Mouse (Mus musculus) stomach, embryonic 15.5 days (tissue): ENCODE data around the gene AL607142.1. TPM values are rescaled to one million over a fixed set of nuclear protein-coding genes. Genes with fewer than 3 reads are reported as not detected.

Experiments
- ATAC-seq: fragments of 200-750 bp; cut with Nextera tagmentation; 2 replicates; pipeline ENCODE4 v1.8.0; 2017; ENCODE audit warnings: low read depth, moderate number of reproducible peaks, moderate TSS enrichment; ENCODE audit not compliant: insufficient read depth, low FRiP score
- H3K27ac ChIP-seq: fragments of 300-500 bp; sonication (generic); 2 replicates; pipeline ENCODE4 v1.5.1; 2015; ENCODE audit warnings: mild to moderate bottlenecking, inconsistent platforms
- H3K27me3 ChIP-seq: fragments of 300-500 bp; sonication (generic); replicated peaks from 2 replicates; pipeline ENCODE4 v1.6.1; 2015; ENCODE audit warnings: inconsistent platforms
- H3K36me3 ChIP-seq: fragments of 300-500 bp; sonication (generic); 2 replicates; pipeline ENCODE4 v1.6.1; 2015; ENCODE audit warnings: inconsistent platforms
- H3K4me1 ChIP-seq: fragments of 300-500 bp; sonication (generic); 2 replicates; pipeline ENCODE4 v1.6.1; 2015; ENCODE audit warnings: inconsistent platforms
- H3K4me2 ChIP-seq: fragments of 300-500 bp; sonication (generic); 2 replicates; pipeline ENCODE4 v1.6.1; 2015; ENCODE audit warnings: mild to moderate bottlenecking, inconsistent platforms
- H3K4me3 ChIP-seq: fragments of 300-500 bp; sonication (generic); replicated peaks from 2 replicates; pipeline ENCODE4 v1.5.1; 2015; ENCODE audit warnings: inconsistent platforms
- H3K9ac ChIP-seq: fragments of 300-500 bp; sonication (generic); 2 replicates; pipeline ENCODE4 v1.6.1; 2015; ENCODE audit warnings: inconsistent platforms
- H3K9me3 ChIP-seq: fragments of 300-500 bp; sonication (generic); 2 replicates; pipeline ENCODE4 v1.6.1; 2016; ENCODE audit warnings: inconsistent platforms
- WGBS: fragments of 180-500 bp; shearing (Covaris S2); methylation state at CpG from one replicate; pipeline ENCODE4 v1.1.7; 2015; 5-methylcytosine and 5-hydroxymethylcytosine counted together
- polyA plus RNA-seq: library from polyadenylated mRNA; unstranded; fragments of >200 nt; fragmentation: Nextera tagmentation; extraction: Ambion mirVana; gene quantifications from 2 replicates; pipeline ENCODE4 v1.2.1, GENCODE M21; 2015

AL607142.1 gene
- polyA plus RNA-seq, 1 experiment from 2014 or later = not detected

- 80% methylated on average over 3 of the region's 3 CpGs for WGBS
- Histone ChIP-seq H3K4me2 (no peak overlapping the region), H3K9ac (no peak overlapping the region), H3K27me3 (no peaks in the 10 kb centered on the region), H3K9me3 (no peaks in the 10 kb centered on the region), H3K36me3 (no peaks in the 10 kb centered on the region), H3K4me1 (no peaks in the 10 kb centered on the region), H3K27ac (no peak overlapping the region), H3K4me3 (no peak overlapping the region)
- no peak for ATAC-seq
These were observed 50.7 kb downstream of the AL607142.1 start for GRCm38 (mm10) chr4:120115516-120115915.

- H3K27me3 ChIP-seq = no peaks in the 10 kb centered on the region
- ATAC-seq = no peak
- H3K9me3 ChIP-seq = no peaks in the 10 kb centered on the region
- WGBS = 67% methylated on average over 1 of the region's 1 CpGs
- no peaks in the 10 kb centered on the region for H3K36me3 ChIP-seq
- H3K4me3 ChIP-seq = no peak overlapping the region
- no peak overlapping the region for H3K4me2 ChIP-seq
- H3K4me1 ChIP-seq = no peaks in the 10 kb centered on the region
- H3K9ac ChIP-seq = no peak overlapping the region
- no peak overlapping the region for H3K27ac ChIP-seq
These were observed 51.5 kb downstream of the AL607142.1 start for GRCm38 (mm10) chr4:120116312-120116711.

GRCm38 (mm10) chr4:120120276-120120675, 55.5 kb downstream of the AL607142.1 start:
- 28% methylated on average over 8 of the region's 8 CpGs for WGBS
- Histone ChIP-seq H3K9me3 (no peaks in the 10 kb centered on the region), H3K36me3 (no peaks in the 10 kb centered on the region), H3K27ac (no peak overlapping the region), H3K9ac (no peak overlapping the region), H3K4me1 (no peaks in the 10 kb centered on the region), H3K27me3 (no peaks in the 10 kb centered on the region), H3K4me3 (no peak overlapping the region), H3K4me2 (no peak overlapping the region)
- ATAC-seq = no peak

- Histone ChIP-seq H3K27ac (no peak overlapping the region), H3K4me2 (no peak overlapping the region), H3K4me1 (no peaks in the 10 kb centered on the region), H3K9me3 (no peaks in the 10 kb centered on the region), H3K4me3 (no peak overlapping the region), H3K27me3 (no peaks in the 10 kb centered on the region), H3K36me3 (no peaks in the 10 kb centered on the region), H3K9ac (no peak overlapping the region)
- ATAC-seq = no peak
- 80% methylated on average over 6 of the region's 6 CpGs for WGBS
These were observed 59.9 kb downstream of the AL607142.1 start for GRCm38 (mm10) chr4:120124656-120125055.

GRCm38 (mm10) chr4:120126047-120126446, 61.3 kb downstream of the AL607142.1 start:
- H3K4me2 ChIP-seq = no peak overlapping the region
- ATAC-seq = no peak
- 84% methylated on average over 6 of the region's 6 CpGs for WGBS
- no peak overlapping the region for H3K4me3 ChIP-seq
- no peaks in the 10 kb centered on the region for H3K27me3 ChIP-seq
- H3K4me1 ChIP-seq = no peaks in the 10 kb centered on the region
- no peaks in the 10 kb centered on the region for H3K9me3 ChIP-seq
- no peak overlapping the region for H3K27ac ChIP-seq
- no peak overlapping the region for H3K9ac ChIP-seq
- H3K36me3 ChIP-seq = no peaks in the 10 kb centered on the region

GRCm38 (mm10) chr4:120127333-120127732, 62.5 kb downstream of the AL607142.1 start:
- no peak overlapping the region for H3K4me3 ChIP-seq
- ATAC-seq = no peak
- H3K9me3 ChIP-seq = no peaks in the 10 kb centered on the region
- WGBS = 83% methylated on average over 3 of the region's 3 CpGs
- H3K36me3 ChIP-seq = no peaks in the 10 kb centered on the region
- H3K9ac ChIP-seq = no peak overlapping the region
- H3K4me2 ChIP-seq = no peak overlapping the region
- no peak overlapping the region for H3K27ac ChIP-seq
- no peaks in the 10 kb centered on the region for H3K27me3 ChIP-seq
- no peaks in the 10 kb centered on the region for H3K4me1 ChIP-seq

GRCm38 (mm10) chr4:120128033-120128432, 63.2 kb downstream of the AL607142.1 start:
- ATAC-seq = no peak
- no peaks in the 10 kb centered on the region for H3K36me3 ChIP-seq
- no peak overlapping the region for H3K4me2 ChIP-seq
- H3K9ac ChIP-seq = no peak overlapping the region
- H3K4me3 ChIP-seq = no peak overlapping the region
- H3K27ac ChIP-seq = no peak overlapping the region
- WGBS = 78% methylated on average over 4 of the region's 4 CpGs
- no peaks in the 10 kb centered on the region for H3K27me3 ChIP-seq
- no peaks in the 10 kb centered on the region for H3K9me3 ChIP-seq
- no peaks in the 10 kb centered on the region for H3K4me1 ChIP-seq

- 29% methylated on average over 4 of the region's 4 CpGs for WGBS
- H3K27me3 ChIP-seq = no peaks in the 10 kb centered on the region
These were observed 64.6 kb downstream of the AL607142.1 start for GRCm38 (mm10) chr4:120129233-120129885.

GRCm38 (mm10) chr4:120130926-120131325, 66.1 kb downstream of the AL607142.1 start:
- no peak for ATAC-seq

More at GRCm38 (mm10) chr4:120129233-120129885, 64.6 kb downstream of the AL607142.1 start:
- H3K4me3 ChIP-seq = no peak overlapping the region
- no peaks in the 10 kb centered on the region for H3K9me3 ChIP-seq
- H3K9ac ChIP-seq = no peak overlapping the region
- no peak overlapping the region for H3K4me2 ChIP-seq
- H3K36me3 ChIP-seq = no peaks in the 10 kb centered on the region
- H3K4me1 ChIP-seq = no peaks in the 10 kb centered on the region
- H3K27ac ChIP-seq = no peak overlapping the region
- ATAC-seq = peak; percentile 28; the same call in 1 of the 2 replicates

GRCm38 (mm10) chr4:120131441-120132220, 66.8 kb downstream of the AL607142.1 start:
- WGBS = 70% methylated on average over 24 of the region's 24 CpGs
- Histone ChIP-seq H3K9me3 (no peaks in the 10 kb centered on the region), H3K9ac (no peak overlapping the region), H3K27me3 (no peaks in the 10 kb centered on the region), H3K4me2 (no peak overlapping the region), H3K4me3 (no peak overlapping the region), H3K27ac (no peak overlapping the region), H3K36me3 (no peaks in the 10 kb centered on the region), H3K4me1 (no peaks in the 10 kb centered on the region)
- ATAC-seq = no peak

More at GRCm38 (mm10) chr4:120130926-120131325, 66.1 kb downstream of the AL607142.1 start:
- H3K4me3 ChIP-seq = no peak overlapping the region
- no peaks in the 10 kb centered on the region for H3K36me3 ChIP-seq
- H3K4me2 ChIP-seq = no peak overlapping the region
- H3K27ac ChIP-seq = no peak overlapping the region
- no peaks in the 10 kb centered on the region for H3K27me3 ChIP-seq
- 76% methylated on average over 4 of the region's 4 CpGs for WGBS
- H3K9ac ChIP-seq = no peak overlapping the region
- no peaks in the 10 kb centered on the region for H3K9me3 ChIP-seq
- H3K4me1 ChIP-seq = no peaks in the 10 kb centered on the region

GRCm38 (mm10) chr4:120134223-120134622, 69.4 kb downstream of the AL607142.1 start:
- no peaks in the 10 kb centered on the region for H3K4me1 ChIP-seq
- no peak overlapping the region for H3K4me2 ChIP-seq
- no peak overlapping the region for H3K27ac ChIP-seq
- ATAC-seq = no peak
- H3K36me3 ChIP-seq = no peaks in the 10 kb centered on the region
- H3K9me3 ChIP-seq = no peaks in the 10 kb centered on the region
- 81% methylated on average over 6 of the region's 6 CpGs for WGBS
- no peaks in the 10 kb centered on the region for H3K27me3 ChIP-seq
- H3K9ac ChIP-seq = no peak overlapping the region
- H3K4me3 ChIP-seq = no peak overlapping the region

GRCm38 (mm10) chr4:120141810-120142209, 77.0 kb downstream of the AL607142.1 start:
- Histone ChIP-seq H3K36me3 (no peaks in the 10 kb centered on the region), H3K27me3 (no peaks in the 10 kb centered on the region), H3K4me1 (no peaks in the 10 kb centered on the region), H3K27ac (no peak overlapping the region), H3K4me3 (no peak overlapping the region), H3K4me2 (no peak overlapping the region), H3K9ac (no peak overlapping the region), H3K9me3 (no peaks in the 10 kb centered on the region)
- ATAC-seq = no peak; the same call in 1 of the 2 replicates
- 72% methylated on average over 1 of the region's 1 CpGs for WGBS
